Mouse (Mus musculus) ovary, adult 2 months (tissue): ENCODE measurements around the gene Ndufs1. TPM values are rescaled to one million over a fixed set of nuclear protein-coding genes. Genes with fewer than 3 reads are reported as not detected.

Source experiments
- polyA plus RNA-seq: library from polyadenylated mRNA; depleted of rRNA; stranded (reverse); fragments of >200 nt; gene quantifications from 2 replicates; pipeline ENCODE4 v1.2.3, GENCODE M21; 2012; rRNA removed

The Ndufs1 gene
- polyA plus RNA-seq: 17.7 and 22.0 TPM in 2 replicates

GRCm38 (mm10) chr1:63176604-63177421, at the start of gene Ndufs1, which contains the start of gene Eef1b2:
Ndufs1 (minus strand) TSS chr1:63176833.
Eef1b2 (plus strand) TSS chr1:63176825.

DNA sequence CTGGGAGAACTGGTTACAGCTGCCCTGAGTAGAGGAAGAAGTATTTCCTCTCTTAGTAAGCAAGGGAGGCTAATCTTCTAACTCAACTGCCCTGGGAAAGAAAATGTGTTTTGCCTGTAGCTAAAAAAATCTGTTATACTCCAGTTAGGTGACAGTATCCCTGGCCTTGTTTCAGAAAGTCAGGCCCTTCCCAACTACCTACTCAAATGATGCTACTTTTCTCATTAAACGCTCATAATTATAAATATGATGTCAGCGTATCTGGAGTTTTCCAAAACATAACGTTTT, 37.6 kb upstream of the Ndufs1 start, which contains the start of gene Gpr1:
Gene Gpr1, minus strand, starts transcription at position 273 of the 288 bp plus-strand sequence.

DNA sequence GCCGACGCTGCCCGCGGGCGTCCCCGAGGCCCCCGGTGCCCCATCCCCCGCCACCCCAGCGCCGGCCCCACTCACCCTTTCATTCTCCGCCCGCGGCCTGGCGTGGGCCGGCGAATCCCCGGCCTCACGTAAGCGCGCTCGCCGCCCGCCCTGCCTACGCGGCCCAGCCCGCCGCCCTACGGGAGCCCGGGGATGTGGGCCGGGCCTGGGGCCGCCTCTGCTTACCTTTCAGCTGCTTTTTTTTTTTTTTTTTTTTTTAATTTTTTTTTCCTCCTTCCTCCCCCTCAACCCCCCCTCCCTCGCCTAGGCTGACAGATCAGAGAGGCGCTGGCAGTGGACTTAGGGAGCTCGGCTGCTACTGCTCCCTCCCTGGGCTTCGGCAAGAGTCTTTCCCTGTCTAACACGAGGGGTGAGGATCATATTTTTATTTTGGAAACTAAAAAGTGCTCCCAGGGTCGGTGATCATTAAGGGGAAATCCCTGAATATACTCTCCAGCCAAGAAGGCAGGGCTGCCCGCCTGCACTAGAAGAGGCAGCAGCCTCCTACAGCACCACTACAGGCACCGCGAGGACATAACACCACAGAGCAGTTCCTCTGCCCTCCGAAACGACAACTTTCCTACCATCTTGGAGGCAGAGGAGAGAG, 62.4 kb downstream of the Ndufs1 start, which contains the start of gene Ino80d:
Gene Ino80d, minus strand, starts transcription at position 532 of the 646 bp plus-strand sequence.

Other genes starting within 250 kb of the Ndufs1 start
- gene Ino80d, start 62.2 kb downstream of the Ndufs1 start, polyA plus RNA-seq: 14.6 and 22.1 TPM in 2 replicates
- gene Eef1b2, start within 50 bp of the Ndufs1 start, polyA plus RNA-seq: 465 and 822 TPM in 2 replicates
- gene Gpr1, start 37.7 kb upstream of the Ndufs1 start, polyA plus RNA-seq: 1.4 and 1.9 TPM in 2 replicates
- 0.44 and 0.91 TPM in 2 replicates for gene Zdbf2, start 96.4 kb upstream of the Ndufs1 start, polyA plus RNA-seq